Mouse (Mus musculus) spleen, embryonic (tissue): Measurements from ENCODE around the gene Ipo8.

Source experiments
- CTCF ChIA-PET: fragments of 350-600 bp; sonication (Branson Sonifier 250); formaldehyde crosslinking; loops from one replicate; lab custom pipeline; 2022; lab: Charles Lee

Ipo8 gene

DNA sequence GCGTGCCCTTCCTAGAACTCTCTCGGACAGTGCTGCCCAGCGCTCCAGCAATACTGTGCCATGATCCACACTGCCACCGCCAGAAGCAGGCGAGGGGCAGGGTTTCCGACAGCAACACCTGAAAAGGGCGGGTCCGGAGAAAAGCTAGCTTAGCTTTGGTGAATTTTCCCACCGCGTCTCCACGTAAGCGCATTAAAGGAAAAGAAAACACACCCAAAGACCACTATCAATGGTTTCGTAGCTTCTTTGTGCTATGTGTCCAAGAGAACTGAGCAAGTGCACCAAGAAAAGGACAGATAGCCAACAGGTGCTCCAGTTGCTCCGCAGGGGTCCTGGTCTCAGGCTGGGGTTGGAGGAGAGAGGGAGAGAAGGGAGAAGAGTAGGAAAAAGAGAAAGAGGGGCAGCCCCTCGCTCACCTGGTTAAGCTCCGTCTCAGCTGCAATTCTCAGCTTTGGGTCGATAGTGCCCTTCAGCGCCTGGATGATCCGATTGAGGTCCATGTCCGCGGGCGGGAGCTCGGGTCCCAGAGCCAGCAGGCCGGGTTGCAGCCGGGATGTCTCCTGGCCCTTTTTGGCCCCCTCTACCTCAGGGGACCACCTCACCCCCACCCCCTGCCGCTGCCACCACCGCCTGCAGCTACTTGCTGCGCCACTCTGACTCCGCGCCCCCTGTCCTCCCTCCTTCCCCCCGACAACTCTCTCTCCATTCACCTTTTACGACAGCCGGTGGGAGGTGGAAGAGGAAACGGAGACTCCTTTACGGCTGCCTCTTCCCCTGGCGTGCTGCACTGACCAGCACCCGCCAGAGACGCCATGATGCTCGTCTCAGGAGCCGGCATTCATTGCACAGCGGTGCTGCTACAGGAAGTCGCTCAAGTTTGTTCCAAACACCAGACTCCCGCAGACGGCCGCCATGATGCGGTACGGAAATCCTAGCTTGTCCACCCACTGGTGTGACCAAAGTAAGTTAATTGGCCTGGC, at the start of gene Ipo8:
TSS of gene Ipo8 (minus strand) at position 720 of the 980 bp plus-strand sequence.
- CTCF ChIA-PET, result interaction anchor here (1.0 kb wide), 1 partner anchor 10 kb away, joined by 4 read pairs; no protein-coding TSS in a partner anchor

DNA sequence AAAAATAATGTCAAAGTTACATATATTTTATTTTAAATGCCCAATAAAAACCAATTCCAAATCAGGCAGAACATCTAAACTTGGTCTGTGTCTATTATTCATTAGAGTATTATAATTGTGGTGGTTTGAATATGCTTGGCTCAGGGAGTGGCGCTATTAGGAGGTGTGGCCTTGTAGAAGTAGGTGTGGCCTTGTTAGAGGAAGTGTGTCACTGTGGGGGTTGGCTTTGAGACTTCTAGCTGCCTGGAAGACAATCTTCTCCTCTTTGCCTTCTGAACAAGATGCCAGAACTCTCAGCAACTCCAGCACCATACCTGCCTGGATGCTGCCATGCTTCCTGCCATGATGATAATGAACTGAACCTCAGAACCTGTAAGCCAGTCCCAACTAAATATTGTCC, 42.6 kb upstream of the Ipo8 start:
- CTCF ChIA-PET, result no interaction called here

DNA sequence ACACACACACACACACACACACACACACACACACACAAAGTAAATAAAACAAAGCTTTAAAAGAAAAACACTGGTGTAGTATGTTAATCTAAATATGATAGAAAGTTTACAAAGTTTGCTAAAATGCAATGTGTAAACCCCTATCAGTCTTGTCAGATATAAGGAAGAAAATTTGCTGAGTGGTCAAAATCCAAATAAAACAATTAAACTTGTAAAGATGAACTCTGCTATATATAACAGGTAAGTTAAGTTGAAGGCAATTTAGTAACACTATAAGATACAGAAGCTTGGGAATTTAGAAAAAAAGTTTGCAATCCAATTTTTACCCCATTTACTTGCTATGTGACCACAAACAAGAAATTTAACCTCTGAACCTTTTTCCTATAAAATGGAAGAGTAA, 14.4 kb upstream of the Ipo8 start:
- CTCF ChIA-PET, result interaction anchor here (0.6 kb wide), 1 partner anchor 119 kb away, joined by 4 read pairs; no protein-coding TSS in a partner anchor

DNA sequence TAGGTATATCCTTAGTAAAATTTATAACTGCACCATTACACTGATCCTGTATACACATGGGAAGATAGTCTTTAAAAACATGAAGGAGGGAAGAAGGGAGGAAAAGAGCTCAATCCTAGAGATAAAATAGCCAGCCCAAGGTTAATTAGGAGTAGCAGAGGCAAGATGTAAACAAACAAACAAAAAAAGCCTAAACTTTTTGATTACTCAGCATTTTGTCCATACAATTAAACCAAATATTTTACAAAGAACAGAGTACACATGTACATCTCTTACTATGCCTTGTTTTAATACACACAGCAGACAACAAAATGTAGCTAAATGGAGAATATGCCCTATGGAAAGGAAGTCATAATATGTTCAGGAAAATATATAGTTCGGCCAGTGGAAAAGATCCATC, 10.5 kb upstream of the Ipo8 start:
- CTCF ChIA-PET, result no interaction called here

DNA sequence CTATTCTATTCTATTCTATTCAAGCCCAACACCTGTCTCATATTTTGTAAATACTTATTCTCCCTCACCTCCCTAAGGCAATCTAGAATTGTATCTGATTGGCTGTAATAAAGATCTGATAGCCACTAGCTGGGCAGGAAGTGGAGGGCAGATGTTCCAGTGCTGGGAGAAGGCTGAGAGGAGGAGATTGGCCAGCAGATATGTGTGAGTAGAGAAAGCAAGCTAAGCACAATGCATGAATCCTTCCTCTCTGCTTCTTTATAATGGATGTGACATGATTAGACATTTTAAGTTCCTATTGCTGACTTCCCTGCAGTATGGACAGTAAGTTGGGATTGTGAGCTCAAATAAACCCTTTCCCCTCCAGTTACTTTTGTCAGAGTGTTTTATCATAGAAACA, 7.2 kb upstream of the Ipo8 start:
- CTCF ChIA-PET, result no interaction called here

DNA sequence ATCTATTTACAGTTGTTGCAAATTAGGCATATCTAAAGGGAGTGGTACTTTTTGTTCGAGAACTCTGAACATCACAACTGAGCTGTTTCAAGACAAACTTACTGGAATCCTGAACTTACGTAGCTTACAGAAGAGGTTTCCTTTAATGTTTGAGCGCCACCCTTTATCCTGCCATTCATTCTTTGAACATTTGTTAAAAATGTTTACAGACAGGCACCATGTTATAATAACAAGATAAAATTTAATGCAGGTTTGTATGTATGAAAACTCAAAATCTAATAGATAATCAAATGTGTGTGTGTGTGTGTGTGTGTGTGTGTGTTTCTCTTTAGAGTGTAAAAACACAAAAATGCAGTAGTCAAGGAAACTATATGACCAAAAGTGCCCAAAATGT, 458 bp upstream of the Ipo8 start:
- CTCF ChIA-PET, result no interaction called here

DNA sequence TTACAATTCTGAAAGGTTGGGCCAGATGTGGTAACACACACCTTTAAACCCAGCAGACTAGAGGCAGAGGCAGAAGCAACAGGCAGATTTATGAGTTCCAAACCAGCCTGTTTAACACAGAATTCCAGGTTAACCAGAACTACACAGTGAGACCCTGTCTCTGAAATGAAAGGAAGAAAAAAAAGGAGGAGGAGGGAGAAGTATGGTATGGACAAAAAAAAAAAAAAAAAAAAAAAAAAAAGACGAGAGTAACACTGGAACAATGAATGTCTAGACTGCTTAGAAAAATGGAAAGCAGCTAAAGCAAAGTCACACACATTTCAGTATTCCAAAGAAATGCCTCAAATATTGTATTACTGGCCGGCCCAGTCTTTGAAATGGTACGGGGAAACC, 916 bp downstream of the Ipo8 start:
- CTCF ChIA-PET, result interaction anchor here (1.0 kb wide), 1 partner anchor 9 kb away, joined by 4 read pairs; no protein-coding TSS in a partner anchor

DNA sequence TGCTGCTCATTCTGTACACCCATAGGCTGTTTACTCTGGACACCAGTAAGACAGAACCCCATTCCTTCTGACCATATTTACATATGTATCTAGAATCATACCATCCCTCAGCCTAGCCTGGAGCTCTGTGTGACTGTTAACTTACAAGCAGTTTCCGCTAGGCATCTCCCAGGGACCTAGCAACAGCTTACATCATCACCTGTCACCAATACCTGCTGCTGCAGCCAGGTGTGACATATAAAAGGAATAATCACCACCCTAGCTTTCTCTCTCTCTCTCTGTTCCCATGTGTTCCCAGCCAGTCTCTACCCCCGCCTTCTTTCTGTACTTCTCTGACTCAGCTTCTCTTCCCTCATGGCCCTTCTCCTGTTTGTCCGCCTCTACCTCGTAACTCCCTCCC, 5.1 kb downstream of the Ipo8 start:
- CTCF ChIA-PET, result no interaction called here

DNA sequence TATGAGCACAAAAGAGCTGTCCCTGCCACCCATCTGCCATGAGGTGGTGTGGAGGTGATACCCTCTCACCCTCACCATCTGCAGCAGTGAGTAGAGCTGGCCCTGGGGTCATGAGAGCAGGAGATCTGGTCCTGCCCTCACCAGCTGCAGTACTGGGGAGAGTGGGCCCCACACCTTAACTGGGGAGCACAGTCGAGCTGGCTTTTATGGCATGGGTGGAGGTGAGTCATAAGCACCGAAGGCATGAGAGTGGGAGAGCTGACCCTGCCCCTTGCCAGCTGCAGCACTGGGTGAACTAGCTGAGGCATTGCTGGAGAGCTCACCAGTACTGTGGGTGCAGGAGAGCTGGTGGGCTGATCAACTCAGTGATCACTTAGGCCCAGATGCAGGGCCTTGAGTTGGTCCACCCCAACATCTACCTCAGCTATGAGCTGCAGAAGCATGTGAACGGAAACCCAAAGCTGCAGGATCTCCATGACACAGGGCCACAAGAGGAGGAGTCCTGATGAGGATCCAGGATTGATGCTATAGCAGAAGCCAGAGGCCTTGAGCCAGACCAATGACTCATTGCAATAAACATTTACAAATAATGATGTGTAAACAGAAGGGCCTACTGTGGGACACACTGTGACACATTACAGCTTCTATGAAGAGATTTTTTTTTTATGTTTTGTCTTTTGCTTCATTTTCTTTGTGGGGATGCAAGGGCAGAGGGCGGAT, 12.5 kb downstream of the Ipo8 start:
- CTCF ChIA-PET, result no interaction called here

DNA sequence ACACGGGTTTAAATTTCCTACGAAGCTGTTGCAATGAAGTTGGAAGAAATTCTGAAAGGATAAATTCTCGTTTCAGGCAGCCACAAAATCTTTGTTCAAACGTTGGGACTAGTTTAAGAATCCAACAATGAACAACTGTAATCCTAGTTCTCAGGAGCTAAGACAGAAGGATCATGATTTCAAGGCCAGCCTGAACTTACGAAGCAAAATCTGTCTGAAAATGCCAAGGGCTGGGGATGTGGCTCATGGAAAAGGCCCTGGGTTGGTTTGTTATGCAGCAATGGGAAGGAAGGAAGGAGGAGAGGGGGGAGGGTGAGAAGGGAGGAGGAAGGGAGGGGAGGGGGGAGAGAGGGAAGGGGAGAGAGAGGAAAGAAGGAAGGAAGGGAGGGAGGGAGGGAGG, 14.5 kb downstream of the Ipo8 start:
- CTCF ChIA-PET, result no interaction called here

DNA sequence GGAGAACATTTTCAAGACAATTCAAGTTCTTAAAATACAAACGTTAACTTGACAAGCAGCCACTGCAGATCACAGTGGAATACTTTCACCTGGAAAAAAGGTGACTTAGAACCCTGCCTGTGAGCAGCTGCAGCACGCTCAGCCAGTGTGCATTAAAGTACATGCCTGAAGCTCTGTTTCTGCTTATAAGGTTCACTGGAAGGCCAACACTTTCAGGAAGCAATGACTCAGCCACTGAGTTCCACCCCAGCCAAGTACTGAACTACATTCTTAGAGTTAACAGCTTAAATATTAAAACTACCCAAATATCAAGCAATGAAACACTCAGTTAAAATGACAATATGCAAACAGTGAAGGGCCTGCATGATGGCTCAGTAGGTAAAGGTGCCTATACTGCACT, 20.1 kb downstream of the Ipo8 start:
- CTCF ChIA-PET, result no interaction called here

DNA sequence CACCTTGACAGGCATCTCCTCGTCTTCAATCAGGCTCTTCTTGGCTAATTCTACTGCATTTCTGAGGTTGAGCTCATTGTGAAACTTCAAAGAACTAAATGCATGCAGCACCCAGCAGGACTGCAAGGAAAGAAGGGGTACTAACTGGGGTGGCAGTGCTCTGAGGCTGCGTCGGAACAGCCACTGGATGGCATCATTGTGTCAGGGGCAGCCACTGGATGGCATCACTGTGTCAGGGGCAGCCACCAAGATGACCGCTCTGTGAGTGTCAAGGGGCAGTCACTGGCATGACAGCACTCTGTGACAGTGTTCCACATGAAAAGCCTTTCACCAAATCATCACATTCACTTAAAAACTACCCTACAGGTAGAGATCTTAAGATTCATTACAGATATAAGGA, 31.5 kb downstream of the Ipo8 start:
- CTCF ChIA-PET, result no interaction called here

DNA sequence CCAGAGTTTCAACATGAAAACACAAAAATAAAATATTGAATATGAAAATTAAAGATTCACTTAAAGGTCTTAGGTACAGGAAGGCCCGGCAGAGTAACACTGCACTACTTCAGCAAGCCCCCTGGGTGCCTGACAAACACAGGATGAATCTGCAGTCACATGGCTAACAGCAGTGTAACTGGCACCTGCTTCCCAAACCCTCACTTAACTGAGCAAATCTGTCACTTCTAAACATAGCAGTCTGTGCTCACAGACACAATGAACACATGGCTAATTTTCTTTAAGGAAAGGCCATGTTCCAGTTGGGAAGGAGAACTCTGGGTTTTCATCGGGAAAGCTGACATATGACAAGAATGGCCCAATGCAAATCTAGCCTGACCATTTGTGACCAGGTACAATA, 36.1 kb downstream of the Ipo8 start:
- CTCF ChIA-PET, result interaction anchor here (0.6 kb wide), 1 partner anchor 17 kb away, joined by 5 read pairs; no protein-coding TSS in a partner anchor

DNA sequence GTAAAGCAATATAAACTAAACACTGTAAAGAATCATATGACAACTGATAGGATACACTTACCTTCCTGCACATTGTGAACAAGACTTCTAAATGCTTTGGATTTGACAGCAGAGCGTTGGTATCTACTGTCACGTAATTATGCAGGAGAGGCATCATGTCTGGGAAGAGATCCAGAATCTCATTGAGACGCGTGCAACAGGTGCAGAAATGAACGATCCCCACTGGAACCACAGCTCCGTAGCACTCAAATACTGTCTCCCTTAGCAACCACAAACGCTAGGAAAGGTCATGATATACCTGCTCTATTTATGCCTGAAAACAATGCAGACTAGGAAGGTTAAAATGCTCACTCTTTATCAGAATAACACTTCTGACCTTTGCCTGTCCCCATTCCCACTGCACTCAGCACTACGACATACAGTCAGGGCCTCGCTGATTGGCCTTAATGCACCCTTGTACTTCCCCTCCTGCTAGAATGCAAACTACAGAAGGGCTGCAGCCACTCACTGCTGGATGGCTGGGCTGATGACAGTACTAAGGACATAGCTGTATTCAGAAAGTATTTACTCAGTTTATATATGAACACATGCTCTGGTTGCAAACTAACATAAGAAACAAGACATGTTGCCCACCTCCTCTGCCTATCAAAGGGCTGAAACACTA, 42.1 kb downstream of the Ipo8 start:
- CTCF ChIA-PET, result no interaction called here

DNA sequence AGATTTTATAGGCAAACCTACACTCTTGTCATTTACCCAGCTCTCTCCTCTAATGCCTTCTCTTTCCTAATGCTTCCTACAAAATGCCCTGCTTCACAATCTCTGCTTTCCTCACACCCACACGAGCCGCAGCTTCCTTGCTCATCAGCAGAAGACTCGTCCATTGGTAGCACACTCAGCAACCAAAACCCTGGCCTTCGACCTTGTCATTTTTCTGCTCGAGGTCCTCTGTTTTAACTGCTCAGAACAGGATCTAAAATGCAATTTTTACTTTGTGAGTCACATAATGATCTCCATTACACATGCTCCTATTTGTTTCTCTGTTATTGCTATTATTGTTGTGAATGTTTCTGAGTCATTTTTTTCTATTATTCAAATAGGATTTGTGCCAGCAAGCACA, 45.1 kb downstream of the Ipo8 start:
- CTCF ChIA-PET, result no interaction called here

DNA sequence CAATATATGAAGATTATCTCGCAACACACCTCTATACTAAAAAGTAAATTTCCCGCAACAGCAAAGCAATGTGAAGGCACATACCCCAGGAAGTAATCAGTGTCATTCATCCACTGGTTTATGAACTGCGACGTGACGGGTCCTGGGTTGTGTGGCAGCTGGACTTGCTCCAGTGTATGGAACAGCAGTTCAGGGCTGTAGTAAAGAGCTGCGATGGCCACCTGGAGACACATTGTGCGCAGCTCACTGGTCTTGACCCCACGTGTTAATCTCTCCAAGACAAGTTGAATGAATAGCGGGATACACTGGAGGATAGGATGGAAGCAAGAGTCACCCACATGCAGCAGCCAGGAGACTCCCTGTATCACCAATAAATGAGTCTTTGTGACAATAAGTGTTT, 46.8 kb downstream of the Ipo8 start:
- CTCF ChIA-PET, result no interaction called here

DNA sequence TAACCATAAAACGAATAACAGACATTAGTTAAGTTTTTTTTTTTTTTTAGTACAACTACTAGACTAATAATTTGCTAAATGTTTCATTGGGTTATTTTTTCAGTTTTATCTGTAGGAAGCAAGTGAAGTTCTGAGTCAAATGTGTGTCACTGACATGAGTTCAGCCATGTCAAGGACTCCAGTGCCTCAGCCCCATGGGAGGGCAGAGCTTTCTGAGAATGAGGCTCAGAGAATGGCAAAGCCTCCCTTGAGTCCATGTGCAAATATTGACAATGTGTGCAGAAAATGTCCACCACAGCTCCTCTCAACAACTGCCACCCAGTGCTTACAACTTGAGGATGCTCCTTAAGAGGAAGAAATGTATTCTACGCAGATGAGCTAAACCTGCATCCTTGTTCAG, 55.0 kb downstream of the Ipo8 start:
- CTCF ChIA-PET, result no interaction called here

DNA sequence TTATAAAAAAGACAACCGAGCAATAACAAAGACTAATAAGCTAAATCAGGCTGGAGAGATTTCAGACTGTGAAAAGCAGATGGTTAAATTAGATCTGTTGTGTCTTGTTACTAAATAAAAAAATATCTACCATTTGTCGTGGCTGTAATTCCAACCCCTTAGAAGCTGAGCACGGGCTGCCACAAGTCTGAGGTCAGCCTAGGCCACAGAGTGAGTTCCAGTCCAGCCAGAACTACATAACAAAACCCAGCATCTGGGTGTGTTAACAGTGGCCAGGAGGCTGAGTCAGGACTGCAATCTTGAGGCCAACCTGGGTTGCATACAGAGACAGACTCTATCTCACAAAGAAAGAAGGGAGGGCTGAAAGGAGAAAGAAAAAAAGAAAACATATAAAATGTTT, 59.8 kb downstream of the Ipo8 start:
- CTCF ChIA-PET, result no interaction called here

DNA sequence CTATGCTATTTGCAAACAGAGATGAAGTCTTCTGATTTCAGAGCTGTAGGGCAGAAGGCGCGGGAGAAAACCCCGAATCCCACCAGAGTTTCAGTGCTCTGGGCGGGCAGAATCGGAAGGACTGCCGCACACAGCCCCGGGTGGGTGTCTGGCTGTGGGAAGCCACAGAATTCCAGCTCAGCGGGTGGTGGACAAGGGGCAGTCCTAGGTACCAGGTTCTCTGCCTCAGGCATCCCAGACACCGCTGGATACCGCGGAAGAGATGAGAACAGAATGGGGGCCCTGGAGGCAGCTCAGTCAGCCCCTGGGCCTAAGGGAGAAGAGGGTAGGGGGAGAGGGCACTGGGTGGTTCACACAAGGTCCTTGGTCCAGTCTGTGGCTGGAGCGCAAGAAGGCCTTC, 62.8 kb downstream of the Ipo8 start:
- CTCF ChIA-PET, result no interaction called here

DNA sequence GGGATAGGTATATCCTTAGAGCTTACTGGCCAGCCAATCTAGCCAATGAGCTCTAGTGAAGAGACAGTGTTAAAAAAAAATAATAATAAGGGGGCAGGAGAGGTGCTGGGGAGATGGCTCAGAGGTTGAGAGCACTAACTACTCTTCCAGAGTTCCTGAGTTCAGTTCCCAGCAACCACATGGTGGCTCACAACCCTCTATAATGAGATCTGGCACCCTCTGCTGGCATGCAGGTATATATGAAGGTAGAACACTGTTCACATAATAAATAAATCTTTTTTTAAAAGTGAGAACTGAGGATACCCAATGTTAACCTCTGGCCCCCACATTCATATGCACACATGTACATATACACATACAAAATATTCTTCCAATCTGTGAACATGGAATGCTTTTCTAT, 64.0 kb downstream of the Ipo8 start:
- CTCF ChIA-PET, result no interaction called here

DNA sequence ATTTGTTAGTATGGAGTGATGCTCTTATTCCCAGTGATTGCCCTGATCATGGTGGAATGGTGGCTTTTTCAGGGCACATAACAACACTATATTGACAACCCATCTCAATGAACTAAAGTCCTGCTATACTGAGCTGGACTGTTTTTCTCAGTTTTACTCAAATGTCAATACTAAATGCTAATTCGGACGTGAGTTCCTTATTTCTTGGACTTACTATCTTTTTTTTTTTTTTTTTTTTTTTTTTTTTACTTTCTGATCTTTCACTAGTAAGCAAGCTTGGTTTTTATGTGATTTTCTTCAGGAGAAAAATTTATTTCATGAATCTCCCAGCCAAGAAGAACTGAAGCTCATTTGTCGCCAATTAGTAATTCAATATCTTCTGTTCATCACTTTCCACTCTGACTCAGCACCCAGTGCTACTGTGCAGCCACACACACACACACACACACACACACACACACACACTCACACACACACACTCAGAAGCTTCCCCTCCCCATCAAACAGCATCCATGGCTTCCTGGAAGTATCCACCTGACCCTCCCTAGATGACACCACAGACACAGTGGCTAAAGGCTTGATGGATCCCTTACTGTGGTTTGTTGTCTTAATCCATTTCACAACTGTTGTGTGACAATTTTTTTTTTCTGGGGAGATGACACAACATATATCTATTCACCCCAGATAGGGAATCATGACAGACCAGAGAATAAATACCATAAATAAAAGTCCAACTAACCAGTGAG, 69.1 kb downstream of the Ipo8 start:
- CTCF ChIA-PET, result no interaction called here
